Mouse (Mus musculus): ENCODE data around the gene Gfpt2. TPM values are rescaled to one million over a fixed set of nuclear protein-coding genes. Genes with fewer than 3 reads are reported as not detected.

The Gfpt2 gene
- polyA plus RNA-seq (2015; fragmentation: Nextera tagmentation; extraction: Ambion mirVana): 3.9 and 4.6 TPM in 2 replicates

- Histone ChIP-seq H3K4me3 (replicated peaks) (peak within 1 kb of the TSS; percentile 59), H3K27me3 (peaks cover 23% of the 10 kb centered on the region), H3K36me3 (no peaks in the 10 kb centered on the region), H3K4me2 (replicated peaks) (peak within 1 kb of the TSS; percentile 93), H3K27ac (no peak within 1 kb of the TSS), H3K4me1 (replicated peaks) (peaks cover 15% of the 10 kb centered on the region), H3K9me3 (no peaks in the 10 kb centered on the region), H3K9ac (replicated peaks) (peak within 1 kb of the TSS; percentile 68)
- WGBS: 1% methylated on average over 25 of the region's 25 CpGs
- peak; percentile 98 for ATAC-seq
Observed at GRCm38 (mm10) chr11:49793619-49794341, at the start of gene Gfpt2. Gene Gfpt2, plus strand, starts transcription at chr11:49794178.

- Histone ChIP-seq H3K27me3 (no peaks in the 10 kb centered on the region; the same call in 1 of the 2 replicates), H3K4me1 (replicated peaks) (0 out of 2 replicates have a peak, but pooled peaks cover 2% of the 10 kb centered on the region), H3K9me3 (peaks cover 7% of the 10 kb centered on the region), H3K36me3 (no peaks in the 10 kb centered on the region), H3K9ac (replicated peaks) (no peak overlapping the region), H3K4me2 (replicated peaks) (no peak overlapping the region), H3K4me3 (replicated peaks) (no peak overlapping the region), H3K27ac (no peak overlapping the region)
- ATAC-seq: no peak
Observed at GRCm38 (mm10) chr11:49744981-49745380, 49.0 kb upstream of the Gfpt2 start.

- H3K27ac ChIP-seq: no peak overlapping the region
- 0 out of 2 replicates have a peak, but pooled peaks cover 2% of the 10 kb centered on the region for H3K4me1 ChIP-seq (replicated peaks)
- no peaks in the 10 kb centered on the region; the same call in 1 of the 2 replicates for H3K27me3 ChIP-seq
- no peak overlapping the region for H3K9ac ChIP-seq (replicated peaks)
- no peak overlapping the region for H3K4me3 ChIP-seq (replicated peaks)
- H3K4me2 ChIP-seq (replicated peaks): no peak overlapping the region
- no peak for ATAC-seq
- H3K36me3 ChIP-seq: no peaks in the 10 kb centered on the region
- peaks cover 7% of the 10 kb centered on the region for H3K9me3 ChIP-seq
- 85% methylated on average over 3 of the region's 3 CpGs for WGBS
Observed at GRCm38 (mm10) chr11:49745839-49746238, 48.1 kb upstream of the Gfpt2 start.

- no peak for ATAC-seq
- no peaks in the 10 kb centered on the region; the same call in 1 of the 2 replicates for H3K27me3 ChIP-seq
- H3K4me3 ChIP-seq (replicated peaks): no peak overlapping the region
- H3K9me3 ChIP-seq: peaks cover 7% of the 10 kb centered on the region
- no peak overlapping the region for H3K27ac ChIP-seq
- H3K4me2 ChIP-seq (replicated peaks): no peak overlapping the region
- WGBS: 100% methylated on average over 1 of the region's 1 CpGs
- 0 out of 2 replicates have a peak, but pooled peaks cover 2% of the 10 kb centered on the region for H3K4me1 ChIP-seq (replicated peaks)
- H3K36me3 ChIP-seq: no peaks in the 10 kb centered on the region
- no peak overlapping the region for H3K9ac ChIP-seq (replicated peaks)
Observed at GRCm38 (mm10) chr11:49746756-49747155, 47.2 kb upstream of the Gfpt2 start.

GRCm38 (mm10) chr11:49754958-49755665 lies 38.9 kb upstream of the Gfpt2 start:
- no peak for ATAC-seq
- WGBS: 62% methylated on average over 12 of the region's 12 CpGs

GRCm38 (mm10) chr11:49758096-49758495 lies 35.9 kb upstream of the Gfpt2 start:
- H3K4me3 ChIP-seq (replicated peaks): no peak overlapping the region
- no peak for ATAC-seq
- H3K4me2 ChIP-seq (replicated peaks): no peak overlapping the region
- no peaks in the 10 kb centered on the region for H3K9me3 ChIP-seq
- H3K27ac ChIP-seq: no peak overlapping the region
- H3K4me1 ChIP-seq (replicated peaks): no peaks in the 10 kb centered on the region
- no peaks in the 10 kb centered on the region for H3K27me3 ChIP-seq
- H3K36me3 ChIP-seq: no peaks in the 10 kb centered on the region
- 90% methylated on average over 3 of the region's 3 CpGs for WGBS
- no peak overlapping the region for H3K9ac ChIP-seq (replicated peaks)

More at GRCm38 (mm10) chr11:49754958-49755665, 38.9 kb upstream of the Gfpt2 start:
- no peaks in the 10 kb centered on the region for H3K36me3 ChIP-seq
- H3K9ac ChIP-seq (replicated peaks): no peak overlapping the region
- no peak overlapping the region for H3K27ac ChIP-seq
- no peaks in the 10 kb centered on the region for H3K27me3 ChIP-seq
- H3K4me3 ChIP-seq (replicated peaks): no peak overlapping the region
- no peaks in the 10 kb centered on the region for H3K9me3 ChIP-seq
- no peaks in the 10 kb centered on the region for H3K4me1 ChIP-seq (replicated peaks)
- no peak overlapping the region for H3K4me2 ChIP-seq (replicated peaks)

- no peak for ATAC-seq
- H3K27ac ChIP-seq: no peak overlapping the region
- WGBS: 93% methylated on average over 5 of the region's 5 CpGs
- H3K36me3 ChIP-seq: no peaks in the 10 kb centered on the region
- no peaks in the 10 kb centered on the region for H3K27me3 ChIP-seq
- H3K9me3 ChIP-seq: no peaks in the 10 kb centered on the region
- no peak overlapping the region for H3K4me2 ChIP-seq (replicated peaks)
- no peak overlapping the region for H3K4me3 ChIP-seq (replicated peaks)
- H3K4me1 ChIP-seq (replicated peaks): peaks cover 6% of the 10 kb centered on the region; the same call in 1 of the 2 replicates
- H3K9ac ChIP-seq (replicated peaks): no peak overlapping the region
Observed at GRCm38 (mm10) chr11:49761130-49761529, 32.8 kb upstream of the Gfpt2 start.

GRCm38 (mm10) chr11:49763555-49763954 lies 30.4 kb upstream of the Gfpt2 start:
- Histone ChIP-seq H3K9me3 (no peaks in the 10 kb centered on the region), H3K27ac (no peak overlapping the region; the same call in 1 of the 2 replicates), H3K4me2 (replicated peaks) (no peak overlapping the region), H3K4me3 (replicated peaks) (no peak overlapping the region), H3K27me3 (no peaks in the 10 kb centered on the region), H3K36me3 (no peaks in the 10 kb centered on the region), H3K9ac (replicated peaks) (no peak overlapping the region), H3K4me1 (replicated peaks) (peaks cover 6% of the 10 kb centered on the region; the same call in 1 of the 2 replicates)
- no peak for ATAC-seq

- Histone ChIP-seq H3K4me1 (replicated peaks) (peaks cover 6% of the 10 kb centered on the region; the same call in 1 of the 2 replicates), H3K9me3 (no peaks in the 10 kb centered on the region), H3K4me3 (replicated peaks) (no peak overlapping the region), H3K4me2 (replicated peaks) (no peak overlapping the region), H3K27ac (no peak overlapping the region), H3K27me3 (no peaks in the 10 kb centered on the region), H3K36me3 (no peaks in the 10 kb centered on the region), H3K9ac (replicated peaks) (no peak overlapping the region)
- 53% methylated on average over 4 of the region's 4 CpGs for WGBS
- no peak for ATAC-seq
Observed at GRCm38 (mm10) chr11:49764023-49764422, 30.0 kb upstream of the Gfpt2 start.

- no peak overlapping the region for H3K4me2 ChIP-seq (replicated peaks)
- ATAC-seq: no peak
- WGBS: 33% methylated on average over 8 of the region's 8 CpGs
Observed at GRCm38 (mm10) chr11:49764639-49765299, 29.2 kb upstream of the Gfpt2 start.

GRCm38 (mm10) chr11:49765377-49766136 lies 28.4 kb upstream of the Gfpt2 start:
- no peaks in the 10 kb centered on the region for H3K9me3 ChIP-seq
- 92% methylated on average over 3 of the region's 3 CpGs for WGBS
- no peak for ATAC-seq
- no peak overlapping the region for H3K4me3 ChIP-seq (replicated peaks)
- H3K27me3 ChIP-seq: no peaks in the 10 kb centered on the region
- H3K4me1 ChIP-seq (replicated peaks): peaks cover 6% of the 10 kb centered on the region; the same call in 1 of the 2 replicates
- no peak overlapping the region for H3K9ac ChIP-seq (replicated peaks)
- no peak overlapping the region for H3K4me2 ChIP-seq (replicated peaks)
- no peaks in the 10 kb centered on the region for H3K36me3 ChIP-seq
- H3K27ac ChIP-seq: no peak overlapping the region

More at GRCm38 (mm10) chr11:49764639-49765299, 29.2 kb upstream of the Gfpt2 start:
- H3K9ac ChIP-seq (replicated peaks): no peak overlapping the region
- no peaks in the 10 kb centered on the region for H3K27me3 ChIP-seq
- no peak overlapping the region for H3K4me3 ChIP-seq (replicated peaks)
- H3K9me3 ChIP-seq: no peaks in the 10 kb centered on the region
- peaks cover 6% of the 10 kb centered on the region; the same call in 1 of the 2 replicates for H3K4me1 ChIP-seq (replicated peaks)
- no peaks in the 10 kb centered on the region for H3K36me3 ChIP-seq
- H3K27ac ChIP-seq: no peak overlapping the region

Data from midbrain, embryonic 13.5 days (tissue).